Mouse (Mus musculus) kidney, embryonic 15.5 days (tissue): Measurements from ENCODE around the gene Tex264. TPM values are rescaled to one million over a fixed set of nuclear protein-coding genes. Genes with fewer than 3 reads are reported as not detected.
A peak's percentile ranks its signal among the peaks of the same experiment; 100 is the strongest.

Experiments used
- ATAC-seq: fragments of 200-750 bp; cut with Nextera tagmentation; replicated peaks from 2 replicates; pipeline ENCODE4 v1.8.0; 2017; ENCODE audit warnings: moderate TSS enrichment; ENCODE audit not compliant: low FRiP score
- H3K27ac ChIP-seq: fragments of 300-500 bp; sonication (generic); 2 replicates; pipeline ENCODE4 v1.5.1; 2015; ENCODE audit warnings: mild to moderate bottlenecking, inconsistent platforms
- H3K27me3 ChIP-seq: fragments of 300-500 bp; sonication (generic); 2 replicates; pipeline ENCODE4 v1.6.1; 2015; ENCODE audit warnings: inconsistent platforms
- H3K36me3 ChIP-seq: fragments of 300-500 bp; sonication (generic); 2 replicates; pipeline ENCODE4 v1.6.1; 2015; ENCODE audit warnings: inconsistent platforms
- H3K4me1 ChIP-seq: fragments of 300-500 bp; sonication (generic); 2 replicates; pipeline ENCODE4 v1.6.1; 2015; ENCODE audit warnings: inconsistent platforms
- H3K4me2 ChIP-seq: fragments of 300-500 bp; sonication (generic); 2 replicates; pipeline ENCODE4 v1.6.1; 2015; ENCODE audit warnings: moderate library complexity, mild to moderate bottlenecking, inconsistent platforms
- H3K4me3 ChIP-seq: fragments of 300-500 bp; sonication (generic); replicated peaks from 2 replicates; pipeline ENCODE4 v1.5.1; 2015; ENCODE audit warnings: mild to moderate bottlenecking, inconsistent platforms
- H3K9ac ChIP-seq: fragments of 300-500 bp; sonication (generic); 2 replicates; pipeline ENCODE4 v1.6.1; 2015; ENCODE audit warnings: mild to moderate bottlenecking, inconsistent platforms
- H3K9me3 ChIP-seq: fragments of 300-500 bp; sonication (generic); replicated peaks from 2 replicates; pipeline ENCODE4 v1.6.1; 2016; ENCODE audit warnings: inconsistent platforms
- WGBS: fragments of 180-500 bp; shearing (Covaris S2); methylation state at CpG from one replicate; pipeline ENCODE4 v1.1.7; 2015; ENCODE audit warnings: mixed read lengths; 5-methylcytosine and 5-hydroxymethylcytosine counted together
- polyA plus RNA-seq: library from polyadenylated mRNA; unstranded; fragments of >200 nt; fragmentation: Nextera tagmentation; extraction: Ambion mirVana; gene quantifications from 2 replicates; pipeline ENCODE4 v1.2.1, GENCODE M21; 2015

Gene Tex264
- polyA plus RNA-seq, 1 experiment from 2014 or later: 65.6 TPM

DNA sequence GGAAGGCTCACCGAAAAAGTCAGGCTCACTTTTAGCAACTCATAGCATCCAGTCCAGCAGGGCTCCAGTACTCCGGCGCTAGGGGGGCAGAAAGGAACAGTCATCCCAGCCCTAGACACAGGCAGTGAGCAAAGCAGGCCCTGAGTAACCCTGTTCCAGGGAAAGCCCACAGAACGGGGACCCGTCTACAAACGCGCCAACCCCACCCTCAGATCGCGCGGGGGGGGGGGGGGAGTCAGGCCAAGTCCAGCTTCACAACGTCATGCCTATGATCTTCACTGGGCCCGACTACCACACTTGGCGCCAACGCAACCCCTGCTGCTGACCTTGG is 844 bp downstream of the Tex264 start:
- peak overlapping the region; percentile 84 for H3K9ac ChIP-seq
- peaks cover 20% of the 10 kb centered on the region for H3K36me3 ChIP-seq
- peak; percentile 41 for ATAC-seq
- no peaks in the 10 kb centered on the region for H3K9me3 ChIP-seq
- H3K4me2 ChIP-seq: peak overlapping the region; percentile 96
- H3K27me3 ChIP-seq: no peaks in the 10 kb centered on the region
- H3K4me3 ChIP-seq: peak overlapping the region; percentile 89
- H3K4me1 ChIP-seq: peaks cover 27% of the 10 kb centered on the region
- peak overlapping the region; percentile 93 for H3K27ac ChIP-seq
- WGBS: 5% methylated on average over 14 of the region's 14 CpGs

GRCm38 (mm10) chr9:106684093-106684872 is 1.4 kb downstream of the Tex264 start:
- peaks cover 26% of the 10 kb centered on the region for H3K36me3 ChIP-seq

GRCm38 (mm10) chr9:106681026-106681425 is 4.7 kb downstream of the Tex264 start:
- no peaks in the 10 kb centered on the region for H3K9me3 ChIP-seq
- WGBS: 90% methylated on average over 9 of the region's 9 CpGs
- peaks cover 44% of the 10 kb centered on the region for H3K36me3 ChIP-seq
- ATAC-seq: no peak
- no peak overlapping the region for H3K27ac ChIP-seq
- H3K4me3 ChIP-seq: no peak overlapping the region
- H3K27me3 ChIP-seq: no peaks in the 10 kb centered on the region
- H3K4me2 ChIP-seq: no peak overlapping the region
- H3K4me1 ChIP-seq: peaks cover 13% of the 10 kb centered on the region
- H3K9ac ChIP-seq: no peak overlapping the region

More at GRCm38 (mm10) chr9:106684093-106684872, 1.4 kb downstream of the Tex264 start:
- H3K27me3 ChIP-seq: no peaks in the 10 kb centered on the region
- 77% methylated on average over 6 of the region's 6 CpGs for WGBS
- H3K4me1 ChIP-seq: peaks cover 27% of the 10 kb centered on the region
- ATAC-seq: no peak
- peak overlapping the region; percentile 84 for H3K9ac ChIP-seq
- peak overlapping the region; percentile 96 for H3K4me2 ChIP-seq
- no peaks in the 10 kb centered on the region for H3K9me3 ChIP-seq
- H3K27ac ChIP-seq: 0 out of 2 replicates have a peak overlapping the region, but pooled peaks have one; percentile 93
- H3K4me3 ChIP-seq: peak overlapping the region; percentile 89

GRCm38 (mm10) chr9:106678242-106678641 is 7.5 kb downstream of the Tex264 start:
- Histone ChIP-seq H3K4me2 (no peak overlapping the region), H3K9ac (no peak overlapping the region), H3K27me3 (no peaks in the 10 kb centered on the region), H3K27ac (no peak overlapping the region), H3K4me3 (no peak overlapping the region), H3K9me3 (no peaks in the 10 kb centered on the region), H3K36me3 (peaks cover 54% of the 10 kb centered on the region), H3K4me1 (no peaks in the 10 kb centered on the region)
- WGBS: 66% methylated on average over 4 of the region's 4 CpGs
- no peak for ATAC-seq

GRCm38 (mm10) chr9:106677702-106678101 is 8.0 kb downstream of the Tex264 start:
- Histone ChIP-seq H3K4me2 (no peak overlapping the region), H3K9me3 (no peaks in the 10 kb centered on the region), H3K9ac (no peak overlapping the region), H3K4me3 (no peak overlapping the region), H3K27me3 (no peaks in the 10 kb centered on the region), H3K27ac (no peak overlapping the region), H3K4me1 (no peaks in the 10 kb centered on the region), H3K36me3 (peaks cover 59% of the 10 kb centered on the region)
- WGBS: 84% methylated on average over 5 of the region's 5 CpGs
- no peak for ATAC-seq

DNA sequence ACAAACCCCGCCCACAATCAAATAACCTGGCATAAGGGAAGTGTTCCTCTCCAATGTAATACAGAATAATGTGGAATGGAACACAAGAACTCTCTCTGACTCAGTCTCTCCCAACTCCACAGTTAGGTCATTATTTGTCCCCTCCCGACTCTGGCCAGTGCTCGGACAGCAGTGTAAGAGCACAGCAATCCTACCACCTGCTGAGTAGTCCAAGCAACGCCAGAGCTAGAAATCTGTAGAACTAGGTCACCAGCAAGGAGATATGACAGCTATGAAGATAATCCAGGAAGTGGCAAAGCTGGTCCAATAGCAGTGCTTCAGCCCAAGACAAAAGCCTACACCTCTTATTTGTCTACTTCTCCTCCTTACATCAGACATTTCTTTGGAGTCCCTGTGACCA is 9.2 kb downstream of the Tex264 start:
- H3K36me3 ChIP-seq: peaks cover 67% of the 10 kb centered on the region
- WGBS: 88% methylated on average over 4 of the region's 4 CpGs
- H3K4me1 ChIP-seq: no peaks in the 10 kb centered on the region
- no peaks in the 10 kb centered on the region for H3K9me3 ChIP-seq
- ATAC-seq: no peak
- no peak overlapping the region for H3K4me3 ChIP-seq
- no peaks in the 10 kb centered on the region for H3K27me3 ChIP-seq
- H3K27ac ChIP-seq: no peak overlapping the region
- H3K4me2 ChIP-seq: no peak overlapping the region
- no peak overlapping the region for H3K9ac ChIP-seq

GRCm38 (mm10) chr9:106675965-106676364 is 9.8 kb downstream of the Tex264 start:
- Histone ChIP-seq H3K27me3 (no peaks in the 10 kb centered on the region), H3K4me3 (no peak overlapping the region), H3K9ac (no peak overlapping the region), H3K9me3 (no peaks in the 10 kb centered on the region), H3K4me2 (no peak overlapping the region), H3K36me3 (peaks cover 67% of the 10 kb centered on the region), H3K27ac (no peak overlapping the region), H3K4me1 (no peaks in the 10 kb centered on the region)
- WGBS: 80% methylated on average over 9 of the region's 9 CpGs
- ATAC-seq: 0 out of 2 replicates have a peak, but pooled peaks have one; percentile 27

DNA sequence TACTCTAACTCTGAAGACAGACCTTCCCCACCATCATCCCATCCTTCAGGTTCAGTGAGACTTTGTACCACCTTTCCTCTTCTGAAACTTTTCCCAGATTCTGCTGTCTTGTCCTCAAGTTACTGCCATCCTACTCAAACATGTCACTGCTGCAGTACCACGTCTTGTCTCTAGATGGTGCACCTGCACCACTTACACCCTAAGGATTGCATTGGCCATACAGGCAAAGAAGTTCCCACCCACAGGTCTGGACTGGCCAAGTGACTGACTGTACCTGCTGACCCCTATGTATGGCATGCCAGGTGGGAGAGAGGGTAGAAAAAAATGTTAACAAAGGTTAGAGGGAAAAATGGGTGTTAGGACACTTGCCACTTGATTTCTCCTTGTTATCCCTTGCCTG is 10.2 kb downstream of the Tex264 start:
- Histone ChIP-seq H3K9me3 (no peaks in the 10 kb centered on the region), H3K4me3 (no peak overlapping the region), H3K27ac (no peak overlapping the region), H3K27me3 (no peaks in the 10 kb centered on the region), H3K4me1 (no peaks in the 10 kb centered on the region), H3K9ac (no peak overlapping the region), H3K4me2 (no peak overlapping the region), H3K36me3 (peaks cover 67% of the 10 kb centered on the region)
- 0% methylated on average over 1 of the region's 1 CpGs for WGBS
- ATAC-seq: peak; percentile 80

DNA sequence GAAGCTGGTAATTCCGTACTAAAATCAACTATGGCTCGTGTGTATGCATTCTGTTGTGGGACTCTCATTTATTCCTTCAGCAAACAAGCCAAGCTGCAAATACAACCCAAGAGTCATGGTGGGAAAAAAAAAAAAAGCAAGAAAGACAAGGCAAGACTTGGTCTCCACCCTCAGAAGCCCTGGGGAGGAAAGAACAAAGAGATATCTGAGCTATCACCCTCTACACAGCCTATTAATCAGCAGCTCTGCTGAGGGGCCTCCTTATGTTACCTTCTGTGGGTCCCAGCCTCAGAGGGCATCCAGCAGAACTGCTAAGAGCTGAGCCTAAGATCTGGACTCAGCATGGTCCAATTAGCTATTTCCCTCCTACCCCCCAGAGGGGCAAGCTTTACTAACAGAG is 11.9 kb downstream of the Tex264 start:
- no peaks in the 10 kb centered on the region for H3K27me3 ChIP-seq
- no peaks in the 10 kb centered on the region for H3K4me1 ChIP-seq
- no peak overlapping the region for H3K9ac ChIP-seq
- ATAC-seq: no peak
- WGBS: 83% methylated on average over 2 of the region's 2 CpGs
- no peak overlapping the region for H3K4me3 ChIP-seq
- H3K27ac ChIP-seq: no peak overlapping the region
- H3K9me3 ChIP-seq: no peaks in the 10 kb centered on the region
- peaks cover 66% of the 10 kb centered on the region for H3K36me3 ChIP-seq
- H3K4me2 ChIP-seq: no peak overlapping the region

GRCm38 (mm10) chr9:106664856-106665255 is 20.9 kb downstream of the Tex264 start:
- WGBS: 89% methylated on average over 6 of the region's 6 CpGs
- no peak for ATAC-seq
- no peak overlapping the region for H3K4me3 ChIP-seq
- no peak overlapping the region for H3K9ac ChIP-seq
- no peaks in the 10 kb centered on the region for H3K4me1 ChIP-seq
- no peak overlapping the region for H3K27ac ChIP-seq
- H3K4me2 ChIP-seq: no peak overlapping the region
- H3K9me3 ChIP-seq: no peaks in the 10 kb centered on the region
- H3K27me3 ChIP-seq: no peaks in the 10 kb centered on the region
- peaks cover 72% of the 10 kb centered on the region for H3K36me3 ChIP-seq

DNA sequence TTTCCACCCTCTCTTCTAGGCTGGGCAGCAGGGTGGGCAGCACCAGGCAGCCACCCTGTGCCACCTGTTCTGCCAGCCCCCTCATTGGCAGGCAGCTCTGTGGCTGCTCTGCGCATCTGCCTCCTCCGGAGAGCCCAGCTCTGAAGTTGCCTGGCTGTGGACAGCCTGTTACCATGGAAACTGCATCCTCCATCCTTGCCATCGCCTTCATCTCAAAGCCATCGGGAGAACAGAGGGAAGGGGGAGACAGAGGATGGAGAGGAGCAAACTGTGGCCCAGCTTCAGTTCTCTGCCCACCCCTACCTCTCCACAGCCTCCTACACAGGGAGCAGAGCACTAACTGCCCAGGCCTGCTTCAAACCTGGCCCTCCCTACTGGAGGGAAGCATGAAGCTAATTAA is 21.3 kb downstream of the Tex264 start:
- Histone ChIP-seq H3K4me1 (no peaks in the 10 kb centered on the region), H3K27me3 (no peaks in the 10 kb centered on the region), H3K9me3 (no peaks in the 10 kb centered on the region), H3K36me3 (peaks cover 73% of the 10 kb centered on the region), H3K4me2 (no peak overlapping the region), H3K27ac (no peak overlapping the region), H3K4me3 (no peak overlapping the region), H3K9ac (no peak overlapping the region)
- ATAC-seq: no peak
- WGBS: 87% methylated on average over 4 of the region's 4 CpGs

DNA sequence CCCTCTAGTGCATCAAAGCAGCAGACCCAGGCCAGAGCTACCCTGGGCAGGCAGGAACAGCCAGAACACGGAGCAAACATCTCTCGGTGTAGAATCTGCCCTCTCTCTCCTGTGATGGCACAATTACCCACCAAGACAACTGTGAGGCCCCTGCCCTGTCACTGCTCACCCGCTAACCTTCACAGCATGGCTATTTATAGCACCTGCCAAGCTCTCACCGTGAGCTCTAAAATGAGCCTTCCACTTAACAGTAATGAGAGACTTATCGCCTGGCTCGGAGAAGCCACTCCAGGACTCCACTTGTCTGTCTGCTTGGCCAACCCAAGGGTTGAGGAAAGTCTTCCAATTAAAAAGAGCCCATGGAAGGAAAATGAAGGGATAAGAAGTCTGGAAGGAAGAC is 22.5 kb downstream of the Tex264 start:
- Histone ChIP-seq H3K9ac (no peak overlapping the region), H3K4me3 (no peak overlapping the region), H3K27ac (no peak overlapping the region), H3K4me1 (no peaks in the 10 kb centered on the region), H3K9me3 (no peaks in the 10 kb centered on the region), H3K4me2 (no peak overlapping the region), H3K36me3 (peaks cover 75% of the 10 kb centered on the region), H3K27me3 (no peaks in the 10 kb centered on the region)
- WGBS: 69% methylated on average over 6 of the region's 6 CpGs
- no peak for ATAC-seq

- no peak overlapping the region for H3K4me2 ChIP-seq
- no peak overlapping the region for H3K4me3 ChIP-seq
- 94% methylated on average over 1 of the region's 1 CpGs for WGBS
- no peak overlapping the region for H3K27ac ChIP-seq
- peaks cover 10% of the 10 kb centered on the region for H3K27me3 ChIP-seq
- ATAC-seq: no peak
- peaks cover 8% of the 10 kb centered on the region for H3K4me1 ChIP-seq
- no peak overlapping the region for H3K9ac ChIP-seq
- peaks cover 58% of the 10 kb centered on the region for H3K36me3 ChIP-seq
- no peaks in the 10 kb centered on the region for H3K9me3 ChIP-seq
Measured at GRCm38 (mm10) chr9:106659935-106660334, 25.8 kb downstream of the Tex264 start.
